Mouse (Mus musculus): ENCODE results near the gene Hemk1. TPM values are rescaled to one million over a fixed set of nuclear protein-coding genes. Genes with fewer than 3 reads are reported as not detected.
"Not testable (repeated sequence)": the region's sequence is repeated elsewhere in the genome, so short reads cannot be mapped to it uniquely, and the experiment has no call there.

Hemk1 gene
- total RNA-seq, 1 experiment from 2014 or later = 4.7 TPM

- no peak for ATAC-seq (replicated peaks; ENCODE audit: insufficient number of reproducible peaks, low FRiP score, low TSS enrichment, poor library complexity, severe bottlenecking)
Observed at GRCm38 (mm10) chr9:107322461-107323050, 15.6 kb downstream of the Hemk1 start.

- ATAC-seq (replicated peaks; ENCODE audit: insufficient number of reproducible peaks, low FRiP score, low TSS enrichment, poor library complexity, severe bottlenecking) = no peak
Observed at GRCm38 (mm10) chr9:107315791-107316190, 22.4 kb downstream of the Hemk1 start.

- no peak for ATAC-seq (replicated peaks; ENCODE audit: insufficient number of reproducible peaks, low FRiP score, low TSS enrichment, poor library complexity, severe bottlenecking)
Observed at GRCm38 (mm10) chr9:107313926-107314325, 24.2 kb downstream of the Hemk1 start.

GRCm38 (mm10) chr9:107312811-107313584 is 25.2 kb downstream of the Hemk1 start:
- peak; percentile 69 for ATAC-seq (replicated peaks; ENCODE audit: insufficient number of reproducible peaks, low FRiP score, low TSS enrichment, poor library complexity, severe bottlenecking)

- no peak for ATAC-seq (replicated peaks; ENCODE audit: insufficient number of reproducible peaks, low FRiP score, low TSS enrichment, poor library complexity, severe bottlenecking)
Observed at GRCm38 (mm10) chr9:107309600-107309999, 28.6 kb downstream of the Hemk1 start.

GRCm38 (mm10) chr9:107309171-107309570 is 29.0 kb downstream of the Hemk1 start:
- ATAC-seq (replicated peaks; ENCODE audit: insufficient number of reproducible peaks, low FRiP score, low TSS enrichment, poor library complexity, severe bottlenecking) = no peak

GRCm38 (mm10) chr9:107308346-107309000 is 29.7 kb downstream of the Hemk1 start:
- no peak for ATAC-seq (replicated peaks; ENCODE audit: insufficient number of reproducible peaks, low FRiP score, low TSS enrichment, poor library complexity, severe bottlenecking)

GRCm38 (mm10) chr9:107307886-107308285 is 30.3 kb downstream of the Hemk1 start:
- ATAC-seq (replicated peaks; ENCODE audit: insufficient number of reproducible peaks, low FRiP score, low TSS enrichment, poor library complexity, severe bottlenecking) = no peak

GRCm38 (mm10) chr9:107307099-107307872 is 30.9 kb downstream of the Hemk1 start:
- ATAC-seq (replicated peaks; ENCODE audit: insufficient number of reproducible peaks, low FRiP score, low TSS enrichment, poor library complexity, severe bottlenecking) = no peak

GRCm38 (mm10) chr9:107306673-107307072 is 31.5 kb downstream of the Hemk1 start:
- not testable (repeated sequence) for ATAC-seq (replicated peaks; ENCODE audit: insufficient number of reproducible peaks, low FRiP score, low TSS enrichment, poor library complexity, severe bottlenecking)

- ATAC-seq (replicated peaks; ENCODE audit: insufficient number of reproducible peaks, low FRiP score, low TSS enrichment, poor library complexity, severe bottlenecking) = no peak
Observed at GRCm38 (mm10) chr9:107305601-107306542, 32.3 kb downstream of the Hemk1 start.

- no peak for ATAC-seq (replicated peaks; ENCODE audit: insufficient number of reproducible peaks, low FRiP score, low TSS enrichment, poor library complexity, severe bottlenecking)
Observed at GRCm38 (mm10) chr9:107305012-107305411, 33.1 kb downstream of the Hemk1 start.

GRCm38 (mm10) chr9:107304383-107304782 is 33.8 kb downstream of the Hemk1 start:
- no peak for ATAC-seq (replicated peaks; ENCODE audit: insufficient number of reproducible peaks, low FRiP score, low TSS enrichment, poor library complexity, severe bottlenecking)

- no peak for ATAC-seq (replicated peaks; ENCODE audit: insufficient number of reproducible peaks, low FRiP score, low TSS enrichment, poor library complexity, severe bottlenecking)
Observed at GRCm38 (mm10) chr9:107303900-107304299, 34.2 kb downstream of the Hemk1 start.

GRCm38 (mm10) chr9:107303121-107303820 is 34.9 kb downstream of the Hemk1 start:
- no peak for ATAC-seq (replicated peaks; ENCODE audit: insufficient number of reproducible peaks, low FRiP score, low TSS enrichment, poor library complexity, severe bottlenecking)

- no peak for ATAC-seq (replicated peaks; ENCODE audit: insufficient number of reproducible peaks, low FRiP score, low TSS enrichment, poor library complexity, severe bottlenecking)
Observed at GRCm38 (mm10) chr9:107302592-107302991, 35.6 kb downstream of the Hemk1 start.

- no peak for ATAC-seq (replicated peaks; ENCODE audit: insufficient number of reproducible peaks, low FRiP score, low TSS enrichment, poor library complexity, severe bottlenecking)
Observed at GRCm38 (mm10) chr9:107301554-107302331, 36.4 kb downstream of the Hemk1 start.
